Mouse (Mus musculus): ENCODE data around the gene Fbxo44. TPM values are rescaled to one million over a fixed set of nuclear protein-coding genes. Genes with fewer than 3 reads are reported as not detected.

Fbxo44 gene
- polyA plus RNA-seq, 1 experiment from 2014 or later, result 82.5 TPM

DNA sequence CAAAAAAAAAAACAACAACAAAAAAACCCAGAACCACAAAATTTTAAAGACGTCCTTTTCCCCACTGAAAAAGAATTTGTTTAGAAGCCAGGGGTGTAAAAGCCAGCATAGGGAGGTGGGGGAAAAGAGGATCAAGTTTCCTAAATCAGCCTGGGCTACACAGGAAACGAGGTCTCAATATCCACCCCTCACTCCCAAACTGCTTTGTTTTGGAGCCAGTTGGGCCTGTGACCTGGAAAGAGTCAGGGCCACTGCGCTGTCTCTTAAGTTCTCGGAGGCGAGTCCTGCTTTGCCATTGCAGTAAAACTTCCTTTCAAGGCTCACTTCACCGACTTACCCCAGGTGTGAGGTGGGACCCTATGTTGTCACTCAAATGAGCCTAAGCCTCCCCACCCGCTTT, 10.0 kb downstream of the Fbxo44 start:
- DNase-seq (ENCODE audit: low spot score), result no peak
- H3K9me3 ChIP-seq (ENCODE audit: control insufficient read depth, low read length), result no peaks in the 10 kb centered on the region
- no peak overlapping the region for H3K27ac ChIP-seq (ENCODE audit: low read depth, low read length)
- no peak overlapping the region for H3K4me3 ChIP-seq (ENCODE audit: low read depth, low read length)
- no peaks in the 10 kb centered on the region; the same call in 1 of the 2 replicates for H3K36me3 ChIP-seq (ENCODE audit: control insufficient read depth, insufficient read depth, low read length)
- no peaks in the 10 kb centered on the region for H3K27me3 ChIP-seq (ENCODE audit: control insufficient read depth, insufficient read depth, low read length)
- no peak overlapping the region for H3K4me2 ChIP-seq (replicated peaks; ENCODE audit: low read depth, low read length)
- H3K4me1 ChIP-seq (replicated peaks; ENCODE audit: control insufficient read depth, insufficient read depth, low read length), result no peaks in the 10 kb centered on the region; the same call in 1 of the 2 replicates
- no peak for ATAC-seq (ENCODE audit: low FRiP score)
- H3K9ac ChIP-seq (ENCODE audit: low read depth, low read length), result no peak overlapping the region
- WGBS, result 41% methylated on average over 7 of the region's 7 CpGs

- 66% methylated on average over 12 of the region's 12 CpGs for WGBS
- H3K9ac ChIP-seq (ENCODE audit: low read depth, low read length), result no peak overlapping the region
Measured at GRCm38 (mm10) chr4:148149540-148149939, 10.7 kb downstream of the Fbxo44 start.

DNA sequence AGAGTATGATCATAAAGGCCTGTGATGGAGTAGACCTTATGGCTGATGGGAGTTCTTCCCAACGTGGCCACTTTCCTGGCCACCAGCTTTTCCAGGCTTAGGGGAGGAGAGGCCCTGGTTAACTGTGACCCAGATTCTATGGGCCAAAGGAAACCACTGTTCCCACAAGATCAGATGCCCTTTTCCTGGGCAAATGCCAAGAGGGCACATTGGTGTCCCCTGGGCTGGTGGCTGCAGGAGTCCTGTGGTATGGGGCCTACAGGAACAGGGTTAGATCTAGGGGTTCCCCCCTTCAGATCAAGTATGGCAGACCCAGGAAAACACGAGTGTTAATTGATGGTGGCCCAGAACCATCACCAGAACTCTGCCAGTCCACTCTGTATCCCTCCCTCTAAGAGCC, 12.6 kb downstream of the Fbxo44 start:
- no peak overlapping the region for H3K27ac ChIP-seq (ENCODE audit: low read depth, low read length)
- H3K36me3 ChIP-seq (ENCODE audit: control insufficient read depth, insufficient read depth, low read length), result no peaks in the 10 kb centered on the region; the same call in 1 of the 2 replicates
- 88% methylated on average over 2 of the region's 2 CpGs for WGBS
- DNase-seq (ENCODE audit: low spot score) (no peak), ATAC-seq (ENCODE audit: low FRiP score) (no peak)
- no peak overlapping the region for H3K4me2 ChIP-seq (replicated peaks; ENCODE audit: low read depth, low read length)
- no peak overlapping the region for H3K4me3 ChIP-seq (ENCODE audit: low read depth, low read length)
- H3K9ac ChIP-seq (ENCODE audit: low read depth, low read length), result no peak overlapping the region
- H3K9me3 ChIP-seq (ENCODE audit: control insufficient read depth, low read length), result no peaks in the 10 kb centered on the region
- no peaks in the 10 kb centered on the region; the same call in 1 of the 2 replicates for H3K4me1 ChIP-seq (replicated peaks; ENCODE audit: control insufficient read depth, insufficient read depth, low read length)
- H3K27me3 ChIP-seq (ENCODE audit: control insufficient read depth, insufficient read depth, low read length), result no peaks in the 10 kb centered on the region

More at GRCm38 (mm10) chr4:148149540-148149939, 10.7 kb downstream of the Fbxo44 start:
- Histone ChIP-seq H3K27me3 (ENCODE audit: control insufficient read depth, insufficient read depth, low read length) (no peaks in the 10 kb centered on the region), H3K36me3 (ENCODE audit: control insufficient read depth, insufficient read depth, low read length) (no peaks in the 10 kb centered on the region; the same call in 1 of the 2 replicates), H3K4me1 (replicated peaks; ENCODE audit: control insufficient read depth, insufficient read depth, low read length) (no peaks in the 10 kb centered on the region; the same call in 1 of the 2 replicates), H3K4me3 (ENCODE audit: low read depth, low read length) (no peak overlapping the region), H3K4me2 (replicated peaks; ENCODE audit: low read depth, low read length) (no peak overlapping the region), H3K9me3 (ENCODE audit: control insufficient read depth, low read length) (no peaks in the 10 kb centered on the region), H3K27ac (ENCODE audit: low read depth, low read length) (no peak overlapping the region)
- DNase-seq (ENCODE audit: low spot score) (no peak), ATAC-seq (ENCODE audit: low FRiP score) (no peak)

GRCm38 (mm10) chr4:148143721-148144120, 16.6 kb downstream of the Fbxo44 start:
- no peak for ATAC-seq (ENCODE audit: low FRiP score)
- Histone ChIP-seq H3K36me3 (ENCODE audit: control insufficient read depth, insufficient read depth, low read length) (no peaks in the 10 kb centered on the region; the same call in 1 of the 2 replicates), H3K4me1 (replicated peaks; ENCODE audit: control insufficient read depth, insufficient read depth, low read length) (peaks cover 5% of the 10 kb centered on the region; the same call in 1 of the 2 replicates), H3K9ac (ENCODE audit: low read depth, low read length) (no peak overlapping the region), H3K4me3 (ENCODE audit: low read depth, low read length) (no peak overlapping the region), H3K9me3 (ENCODE audit: control insufficient read depth, low read length) (no peaks in the 10 kb centered on the region), H3K27ac (ENCODE audit: low read depth, low read length) (no peak overlapping the region), H3K27me3 (ENCODE audit: control insufficient read depth, insufficient read depth, low read length) (0 out of 2 replicates have a peak, but pooled peaks cover under 1% of the 10 kb centered on the region), H3K4me2 (replicated peaks; ENCODE audit: low read depth, low read length) (no peak overlapping the region)
- 88% methylated on average over 5 of the region's 5 CpGs for WGBS
- no peak for DNase-seq (ENCODE audit: low spot score)

DNA sequence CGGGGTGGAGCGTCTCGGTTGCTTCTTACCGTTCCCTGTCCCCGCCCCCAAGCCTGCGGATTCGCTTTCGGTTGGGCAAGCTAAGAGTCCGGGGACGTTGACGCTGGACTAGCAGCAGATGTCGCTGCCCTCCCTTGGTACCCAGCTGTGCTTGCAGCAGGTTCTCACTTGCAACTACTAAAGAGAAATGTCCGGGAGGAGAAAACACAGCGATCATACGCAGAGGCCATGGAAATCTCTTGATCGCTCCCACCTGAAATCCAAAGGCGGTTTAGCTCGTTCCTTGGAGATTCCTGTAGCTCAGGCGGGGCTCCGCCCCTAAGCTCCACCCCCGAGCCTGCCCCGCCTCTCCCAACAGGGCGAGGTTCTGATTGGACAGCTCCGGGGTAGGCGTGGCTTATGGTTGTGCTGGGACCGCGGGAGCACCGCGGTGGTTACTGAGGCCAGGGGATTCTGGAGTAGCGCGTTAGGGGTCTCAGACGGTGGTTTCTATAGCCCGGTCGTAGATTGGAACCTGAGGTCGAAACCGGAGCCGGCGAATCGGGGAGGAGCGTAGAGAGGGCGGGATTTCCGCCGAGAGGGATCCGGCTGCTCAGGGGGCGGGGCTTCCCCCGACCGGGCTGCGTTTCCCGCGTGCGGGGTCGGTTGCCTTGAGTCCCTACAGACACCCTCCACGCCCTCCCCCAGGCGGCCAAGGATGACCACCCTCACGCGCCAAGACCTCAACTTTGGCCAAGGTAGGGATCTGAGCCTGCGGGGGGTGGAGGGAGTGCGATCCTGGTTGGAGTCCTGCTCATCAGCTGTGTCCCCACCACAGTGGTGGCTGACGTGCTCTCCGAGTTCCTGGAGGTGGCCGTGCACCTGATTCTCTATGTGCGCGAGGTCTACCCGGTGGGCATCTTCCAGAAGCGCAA, 19.9 kb downstream of the Fbxo44 start:
- peaks cover 7% of the 10 kb centered on the region; the same call in 1 of the 2 replicates for H3K27me3 ChIP-seq (ENCODE audit: control insufficient read depth, insufficient read depth, low read length)
- ATAC-seq (ENCODE audit: low FRiP score) (peak; percentile 95), DNase-seq (ENCODE audit: low spot score) (peak; percentile 96)
- H3K4me3 ChIP-seq (ENCODE audit: low read depth, low read length), result peak overlapping the region; percentile 56
- under 1% methylated on average over 65 of the region's 65 CpGs for WGBS
- H3K4me2 ChIP-seq (replicated peaks; ENCODE audit: low read depth, low read length), result peak overlapping the region; percentile 69
- peak overlapping the region; percentile 87 for H3K27ac ChIP-seq (ENCODE audit: low read depth, low read length)
- peaks cover 7% of the 10 kb centered on the region; the same call in 1 of the 2 replicates for H3K4me1 ChIP-seq (replicated peaks; ENCODE audit: control insufficient read depth, insufficient read depth, low read length)
- H3K9ac ChIP-seq (ENCODE audit: low read depth, low read length), result peak overlapping the region; percentile 73
- no peaks in the 10 kb centered on the region for H3K36me3 ChIP-seq (ENCODE audit: control insufficient read depth, insufficient read depth, low read length)
- no peaks in the 10 kb centered on the region for H3K9me3 ChIP-seq (ENCODE audit: control insufficient read depth, low read length)

DNA sequence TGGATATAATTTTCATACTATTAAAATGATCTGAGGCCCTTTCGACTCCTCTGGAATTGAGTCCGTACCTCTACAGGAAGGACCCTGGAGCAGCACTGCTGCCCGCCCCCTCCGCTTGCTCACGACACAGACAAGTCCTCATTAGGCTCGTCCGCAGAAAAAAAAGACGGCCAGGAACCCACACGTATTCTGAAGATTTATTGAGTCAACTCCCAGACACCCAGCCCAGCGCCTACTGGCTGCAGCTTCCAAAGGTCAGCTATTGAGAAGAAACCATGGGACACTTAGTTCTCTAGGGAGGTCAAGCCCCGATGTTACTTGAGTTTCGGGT, 20.6 kb downstream of the Fbxo44 start:
- peak; percentile 44; the same call in 1 of the 2 replicates for ATAC-seq (ENCODE audit: low FRiP score)
- under 1% methylated on average over 10 of the region's 12 CpGs for WGBS
- Histone ChIP-seq H3K9ac (ENCODE audit: low read depth, low read length) (peak overlapping the region; percentile 73; the same call in 1 of the 2 replicates), H3K27me3 (ENCODE audit: control insufficient read depth, insufficient read depth, low read length) (peaks cover 7% of the 10 kb centered on the region; the same call in 1 of the 2 replicates), H3K4me3 (ENCODE audit: low read depth, low read length) (peak overlapping the region; percentile 56), H3K27ac (ENCODE audit: low read depth, low read length) (peak overlapping the region; percentile 87), H3K4me1 (replicated peaks; ENCODE audit: control insufficient read depth, insufficient read depth, low read length) (peaks cover 7% of the 10 kb centered on the region; the same call in 1 of the 2 replicates), H3K9me3 (ENCODE audit: control insufficient read depth, low read length) (no peaks in the 10 kb centered on the region), H3K36me3 (ENCODE audit: control insufficient read depth, insufficient read depth, low read length) (no peaks in the 10 kb centered on the region), H3K4me2 (replicated peaks; ENCODE audit: low read depth, low read length) (peak overlapping the region; percentile 69)
- DNase-seq (ENCODE audit: low spot score), result no peak

DNA sequence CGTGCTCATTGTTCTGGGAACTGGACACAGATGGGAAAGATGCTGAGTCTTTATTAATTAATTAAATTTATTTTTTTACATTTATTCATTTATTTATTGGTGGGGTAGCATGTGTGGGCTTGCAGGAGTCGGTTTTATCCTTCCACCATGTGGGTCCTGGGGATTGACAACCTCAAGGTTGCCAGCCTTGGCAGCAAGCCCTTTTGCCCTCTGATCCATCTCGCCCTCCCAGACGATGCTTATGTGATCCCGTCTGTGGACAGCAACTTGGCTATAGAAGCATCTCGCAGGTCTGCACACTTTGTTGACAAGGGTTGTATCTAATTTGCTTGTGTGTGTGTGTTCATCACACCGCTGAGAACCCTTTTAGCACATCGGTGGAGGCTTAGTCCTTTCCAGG, 22.8 kb downstream of the Fbxo44 start:
- Histone ChIP-seq H3K4me3 (ENCODE audit: low read depth, low read length) (no peak overlapping the region), H3K27ac (ENCODE audit: low read depth, low read length) (peak overlapping the region; percentile 24; the same call in 1 of the 2 replicates)

DNA sequence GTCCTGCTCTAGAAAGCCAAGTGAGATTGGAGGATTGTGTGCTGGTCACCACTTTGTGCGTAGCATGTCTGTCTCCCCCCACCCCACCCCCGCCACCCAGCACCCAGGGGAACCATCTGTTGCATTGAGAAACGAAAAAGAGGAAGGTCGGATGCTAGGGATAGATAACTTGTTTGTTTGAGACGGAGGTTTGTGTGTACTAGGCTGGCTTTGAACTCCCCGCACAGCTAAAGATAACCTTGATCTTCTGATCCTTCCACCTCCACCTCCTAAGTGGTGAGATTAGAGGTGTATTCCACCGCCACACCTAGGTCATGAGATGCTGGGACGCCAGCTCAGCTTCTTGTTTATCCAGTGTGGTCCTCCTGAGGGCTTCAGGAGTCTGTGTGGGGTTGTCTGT, 25.3 kb downstream of the Fbxo44 start:
- Histone ChIP-seq H3K27me3 (ENCODE audit: control insufficient read depth, insufficient read depth, low read length) (peaks cover 7% of the 10 kb centered on the region; the same call in 1 of the 2 replicates), H3K4me1 (replicated peaks; ENCODE audit: control insufficient read depth, insufficient read depth, low read length) (peaks cover 11% of the 10 kb centered on the region; the same call in 1 of the 2 replicates), H3K4me3 (ENCODE audit: low read depth, low read length) (no peak overlapping the region), H3K4me2 (replicated peaks; ENCODE audit: low read depth, low read length) (no peak overlapping the region), H3K27ac (ENCODE audit: low read depth, low read length) (no peak overlapping the region), H3K36me3 (ENCODE audit: control insufficient read depth, insufficient read depth, low read length) (no peaks in the 10 kb centered on the region), H3K9ac (ENCODE audit: low read depth, low read length) (no peak overlapping the region), H3K9me3 (ENCODE audit: control insufficient read depth, low read length) (no peaks in the 10 kb centered on the region)
- ATAC-seq (ENCODE audit: low FRiP score) (no peak), DNase-seq (ENCODE audit: low spot score) (no peak)
- 79% methylated on average over 8 of the region's 8 CpGs for WGBS

More for the DNA sequence above, 22.8 kb downstream of the Fbxo44 start:
- no peak for ATAC-seq (ENCODE audit: low FRiP score)
- no peak overlapping the region for H3K9ac ChIP-seq (ENCODE audit: low read depth, low read length)
- H3K36me3 ChIP-seq (ENCODE audit: control insufficient read depth, insufficient read depth, low read length), result no peaks in the 10 kb centered on the region
- peaks cover 7% of the 10 kb centered on the region; the same call in 1 of the 2 replicates for H3K27me3 ChIP-seq (ENCODE audit: control insufficient read depth, insufficient read depth, low read length)
- peaks cover 7% of the 10 kb centered on the region; the same call in 1 of the 2 replicates for H3K4me1 ChIP-seq (replicated peaks; ENCODE audit: control insufficient read depth, insufficient read depth, low read length)
- DNase-seq (ENCODE audit: low spot score), result no peak
- H3K4me2 ChIP-seq (replicated peaks; ENCODE audit: low read depth, low read length), result no peak overlapping the region
- no peaks in the 10 kb centered on the region for H3K9me3 ChIP-seq (ENCODE audit: control insufficient read depth, low read length)
- WGBS, result 75% methylated on average over 8 of the region's 8 CpGs
